Mouse (Mus musculus) urinary bladder, postnatal 36 days (tissue): ENCODE results near the gene Olfr324.

Experiments used
- DNase-seq, 2 experiments: peaks; one replicate each; pipeline ENCODE4 v3.0.0; 2022; ENCODE audit warnings: low spot score in 2 of 2, mixed read lengths in 1 of 2

The Olfr324 gene

GRCm38 (mm10) chr11:58634878-58635277, 40.0 kb downstream of the Olfr324 start:
- DNase-seq, result no peak

DNA sequence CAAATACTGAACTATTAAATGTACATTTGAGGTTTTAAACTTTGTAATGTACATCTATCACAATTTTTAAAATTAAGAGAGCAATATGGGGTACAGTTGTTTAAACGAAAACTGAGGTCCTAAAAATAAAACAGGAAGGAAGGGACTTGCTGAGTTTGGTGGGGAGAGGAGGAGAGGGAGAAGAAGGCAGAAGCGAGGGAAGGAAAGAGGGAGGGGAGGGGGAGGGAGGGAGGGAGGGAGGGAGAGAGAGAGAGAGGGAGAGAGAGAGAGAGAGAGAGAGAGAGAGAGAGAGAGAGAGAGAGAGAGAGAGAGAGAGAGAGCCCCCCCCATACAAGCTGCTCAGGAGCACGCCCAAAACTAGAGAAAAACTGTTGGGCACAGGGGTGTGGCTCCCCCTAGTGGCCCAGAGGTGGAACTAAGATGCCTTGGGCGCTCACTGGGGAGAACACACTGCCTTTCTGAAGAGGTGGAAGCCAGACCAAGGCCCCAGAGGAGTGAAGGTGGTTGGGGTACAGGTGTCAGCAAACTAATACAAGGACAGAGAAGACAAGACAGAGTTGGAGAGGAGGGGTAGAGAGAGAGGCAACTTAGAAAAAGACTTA, 41.6 kb downstream of the Olfr324 start:
- DNase-seq, result peak in 1 of 2 experiments; percentile 40

GRCm38 (mm10) chr11:58638176-58638701, 43.3 kb downstream of the Olfr324 start:
- peak; percentile 57 to 75 for DNase-seq

- DNase-seq, result peak in 1 of 2 experiments; percentile 8
These were observed 45.5 kb downstream of the Olfr324 start, which contains the start of gene Trim58 for GRCm38 (mm10) chr11:58640272-58640867. Gene Trim58, plus strand, starts transcription at chr11:58640465.

DNA sequence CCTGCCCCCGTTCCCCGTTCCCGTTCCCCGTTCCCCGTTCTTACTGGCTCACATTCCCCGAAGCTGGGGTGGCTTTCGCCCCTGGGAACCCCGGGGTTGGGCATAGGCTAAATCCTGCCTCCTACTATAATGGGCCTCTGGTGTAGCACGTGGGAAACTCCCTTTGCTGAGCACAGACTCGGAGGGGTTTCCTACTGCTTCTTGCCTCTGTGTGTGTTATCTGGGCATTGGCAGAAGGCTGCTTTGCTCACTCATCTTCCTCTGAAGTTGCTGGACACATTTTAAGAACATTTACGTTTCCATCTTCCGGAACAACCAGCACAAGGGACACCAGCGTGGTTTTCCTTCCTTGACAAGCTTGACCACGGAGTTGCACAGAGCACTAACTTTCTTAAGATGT, 46.1 kb downstream of the Olfr324 start:
- no peak for DNase-seq

- no peak for DNase-seq
These were observed 46.9 kb downstream of the Olfr324 start for GRCm38 (mm10) chr11:58641638-58642358.

GRCm38 (mm10) chr11:58643350-58643749, 48.4 kb downstream of the Olfr324 start:
- DNase-seq, result no peak
